Mouse (Mus musculus) C2C12 (cell line): Measurements from ENCODE around the gene Acan.

Experiments used
- CEBPB ChIP-seq: IDR thresholded peaks from one replicate; pipeline ENCODE4 v1.6.1; 2011; ENCODE audit warnings: low read depth, mild to moderate bottlenecking, control low read depth, moderate library complexity
- CTCF ChIP-seq: IDR thresholded peaks from one replicate; pipeline ENCODE4 v1.5.1; 2011; ENCODE audit not compliant: control insufficient read depth, insufficient read depth, insufficient read length
- MYOD1 ChIP-seq: IDR thresholded peaks from one replicate; pipeline ENCODE4 v1.6.1; 2011; ENCODE audit warnings: low read depth; ENCODE audit not compliant: control insufficient read depth, insufficient read length
- MYOG ChIP-seq: IDR thresholded peaks from one replicate; pipeline ENCODE4 v1.6.1; 2011; ENCODE audit not compliant: control insufficient read depth, insufficient read length; ENCODE audit errors: extremely low read depth

- no peak for TF ChIP-seq CTCF
- TF ChIP-seq MYOG = no peak
- TF ChIP-seq MYOD1 = no peak
- TF ChIP-seq CEBPB = no peak
These were observed 35.8 kb downstream of the Acan start for GRCm38 (mm10) chr7:79089111-79089510.
